Mouse (Mus musculus): Measurements from ENCODE around the gene Igfbp6.
A peak's percentile ranks its signal among the peaks of the same experiment; 100 is the strongest.

The Igfbp6 gene

GRCm38 (mm10) chr15:102144274-102144711 lies at the start of gene Igfbp6:
Igfbp6 (plus strand) TSS chr15:102144362.
- DNase-seq (ENCODE audit: extremely low read depth, low read depth, low spot score): no peak

GRCm38 (mm10) chr15:102094988-102095387 lies 49.2 kb upstream of the Igfbp6 start:
- DNase-seq (ENCODE audit: extremely low read depth, low read depth, low spot score): no peak

- peak; percentile 63 for DNase-seq (ENCODE audit: extremely low read depth, low read depth, low spot score)
These were observed 46.8 kb upstream of the Igfbp6 start for GRCm38 (mm10) chr15:102097147-102097915.

GRCm38 (mm10) chr15:102097991-102098555 lies 46.1 kb upstream of the Igfbp6 start:
- no peak for DNase-seq (ENCODE audit: extremely low read depth, low read depth, low spot score)

- DNase-seq (ENCODE audit: extremely low read depth, low read depth, low spot score): no peak
These were observed 44.9 kb upstream of the Igfbp6 start for GRCm38 (mm10) chr15:102099260-102099659.

- no peak for DNase-seq (ENCODE audit: extremely low read depth, low read depth, low spot score)
These were observed 44.4 kb upstream of the Igfbp6 start for GRCm38 (mm10) chr15:102099771-102100160.

GRCm38 (mm10) chr15:102100161-102100981 lies 43.8 kb upstream of the Igfbp6 start, which contains the start of gene Tns2:
Tns2 (plus strand) TSS chr15:102100413.
- DNase-seq (ENCODE audit: extremely low read depth, low read depth, low spot score): no peak

GRCm38 (mm10) chr15:102100996-102101671 lies 43.0 kb upstream of the Igfbp6 start:
- DNase-seq (ENCODE audit: extremely low read depth, low read depth, low spot score): no peak

GRCm38 (mm10) chr15:102101672-102102541 lies 42.3 kb upstream of the Igfbp6 start:
- DNase-seq (ENCODE audit: extremely low read depth, low read depth, low spot score): no peak

- DNase-seq (ENCODE audit: extremely low read depth, low read depth, low spot score): no peak
These were observed 41.5 kb upstream of the Igfbp6 start for GRCm38 (mm10) chr15:102102548-102103121.

GRCm38 (mm10) chr15:102103371-102103946 lies 40.7 kb upstream of the Igfbp6 start:
- no peak for DNase-seq (ENCODE audit: extremely low read depth, low read depth, low spot score)

- no peak for DNase-seq (ENCODE audit: extremely low read depth, low read depth, low spot score)
These were observed 40.1 kb upstream of the Igfbp6 start for GRCm38 (mm10) chr15:102103947-102104555.

- no peak for DNase-seq (ENCODE audit: extremely low read depth, low read depth, low spot score)
These were observed 38.8 kb upstream of the Igfbp6 start for GRCm38 (mm10) chr15:102105360-102105759.

- DNase-seq (ENCODE audit: extremely low read depth, low read depth, low spot score): no peak
These were observed 38.1 kb upstream of the Igfbp6 start for GRCm38 (mm10) chr15:102105764-102106730.

GRCm38 (mm10) chr15:102106754-102107456 lies 37.3 kb upstream of the Igfbp6 start:
- DNase-seq (ENCODE audit: extremely low read depth, low read depth, low spot score): no peak

GRCm38 (mm10) chr15:102107689-102108573 lies 36.2 kb upstream of the Igfbp6 start:
- DNase-seq (ENCODE audit: extremely low read depth, low read depth, low spot score): no peak
